Mouse (Mus musculus): ENCODE data around the gene Zfp646. TPM values are rescaled to one million over a fixed set of nuclear protein-coding genes. Genes with fewer than 3 reads are reported as not detected.

Zfp646 gene
- polyA plus RNA-seq, 1 experiment from 2014 or later: 20.2 TPM

DNA sequence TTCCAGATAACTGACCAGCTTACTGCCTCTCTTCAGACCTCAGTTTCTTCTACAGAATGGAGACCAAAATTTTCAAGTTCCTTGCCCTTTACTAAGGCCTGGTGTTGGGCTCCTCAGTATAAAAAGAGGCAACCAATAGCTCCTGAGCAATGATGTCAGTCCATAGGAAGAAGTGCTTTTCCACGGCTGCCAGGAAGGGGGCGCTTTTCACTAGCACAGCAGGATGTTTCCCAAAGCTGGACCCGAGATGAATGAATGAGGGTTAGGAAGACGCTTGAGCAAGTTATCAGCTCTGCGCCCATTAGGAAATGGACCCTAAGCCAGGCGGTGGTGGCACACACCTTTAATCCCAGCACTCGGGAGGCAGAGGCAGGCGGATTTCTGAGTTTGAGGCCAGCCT lies 45.5 kb downstream of the Zfp646 start:
- H3K36me3 ChIP-seq (ENCODE audit: control insufficient read depth, insufficient read depth, low read length): peaks cover 62% of the 10 kb centered on the region
- no peak for ATAC-seq (ENCODE audit: low FRiP score, low TSS enrichment)

GRCm38 (mm10) chr7:127922451-127923275 lies 46.6 kb downstream of the Zfp646 start:
- Histone ChIP-seq H3K9ac (ENCODE audit: low read depth, low read length) (no peak overlapping the region), H3K36me3 (ENCODE audit: control insufficient read depth, insufficient read depth, low read length) (peaks cover 57% of the 10 kb centered on the region), H3K4me3 (ENCODE audit: low read length) (no peak overlapping the region), H3K4me1 (ENCODE audit: control insufficient read depth, insufficient read depth, low read length) (peaks cover 15% of the 10 kb centered on the region), H3K4me2 (replicated peaks; ENCODE audit: low read depth, low read length) (no peak overlapping the region), H3K27me3 (ENCODE audit: control insufficient read depth, insufficient read depth, low read length) (no peaks in the 10 kb centered on the region), H3K9me3 (ENCODE audit: control insufficient read depth, low read length) (no peaks in the 10 kb centered on the region), H3K27ac (ENCODE audit: low read depth, low read length) (no peak overlapping the region)
- no peak for ATAC-seq (ENCODE audit: low FRiP score, low TSS enrichment)
- WGBS: 88% methylated on average over 6 of the region's 6 CpGs

More for the DNA sequence above, 45.5 kb downstream of the Zfp646 start:
- no peak overlapping the region for H3K4me3 ChIP-seq (ENCODE audit: low read length)
- no peaks in the 10 kb centered on the region for H3K9me3 ChIP-seq (ENCODE audit: control insufficient read depth, low read length)
- 68% methylated on average over 8 of the region's 8 CpGs for WGBS
- H3K9ac ChIP-seq (ENCODE audit: low read depth, low read length): no peak overlapping the region
- no peak overlapping the region for H3K27ac ChIP-seq (ENCODE audit: low read depth, low read length)
- H3K27me3 ChIP-seq (ENCODE audit: control insufficient read depth, insufficient read depth, low read length): no peaks in the 10 kb centered on the region
- H3K4me1 ChIP-seq (ENCODE audit: control insufficient read depth, insufficient read depth, low read length): peaks cover 13% of the 10 kb centered on the region
- H3K4me2 ChIP-seq (replicated peaks; ENCODE audit: low read depth, low read length): no peak overlapping the region

DNA sequence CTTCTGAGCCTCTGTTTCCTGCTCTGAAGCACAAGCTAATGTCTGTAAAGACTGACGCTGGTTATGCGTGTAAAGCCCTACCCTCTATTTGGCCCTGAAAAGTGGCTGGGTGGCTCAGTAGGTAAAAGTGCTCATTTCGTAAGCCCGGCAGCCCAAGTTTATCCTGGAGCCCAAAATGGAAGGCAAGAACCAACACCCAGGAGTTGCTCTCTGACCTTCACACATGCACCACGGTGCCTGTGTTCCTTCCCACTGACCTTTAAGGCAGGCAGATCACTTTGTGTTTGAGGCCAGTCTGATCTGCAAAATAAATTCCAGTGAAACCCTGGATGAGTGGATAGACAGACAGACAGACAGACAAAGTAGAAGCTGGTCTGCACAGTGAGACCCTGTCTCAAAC lies 47.7 kb downstream of the Zfp646 start:
- no peak for ATAC-seq (ENCODE audit: low FRiP score, low TSS enrichment)
- no peak overlapping the region for H3K9ac ChIP-seq (ENCODE audit: low read depth, low read length)
- peaks cover 53% of the 10 kb centered on the region for H3K36me3 ChIP-seq (ENCODE audit: control insufficient read depth, insufficient read depth, low read length)
- WGBS: 82% methylated on average over 5 of the region's 5 CpGs
- no peak overlapping the region for H3K4me2 ChIP-seq (replicated peaks; ENCODE audit: low read depth, low read length)
- H3K4me3 ChIP-seq (ENCODE audit: low read length): no peak overlapping the region
- H3K4me1 ChIP-seq (ENCODE audit: control insufficient read depth, insufficient read depth, low read length): peaks cover 15% of the 10 kb centered on the region
- H3K9me3 ChIP-seq (ENCODE audit: control insufficient read depth, low read length): no peaks in the 10 kb centered on the region
- H3K27ac ChIP-seq (ENCODE audit: low read depth, low read length): no peak overlapping the region
- no peaks in the 10 kb centered on the region for H3K27me3 ChIP-seq (ENCODE audit: control insufficient read depth, insufficient read depth, low read length)

GRCm38 (mm10) chr7:127925252-127925651 lies 49.2 kb downstream of the Zfp646 start:
- Histone ChIP-seq H3K36me3 (ENCODE audit: control insufficient read depth, insufficient read depth, low read length) (peaks cover 53% of the 10 kb centered on the region), H3K4me1 (ENCODE audit: control insufficient read depth, insufficient read depth, low read length) (peaks cover 18% of the 10 kb centered on the region), H3K9ac (ENCODE audit: low read depth, low read length) (no peak overlapping the region), H3K27me3 (ENCODE audit: control insufficient read depth, insufficient read depth, low read length) (no peaks in the 10 kb centered on the region), H3K4me3 (ENCODE audit: low read length) (no peak overlapping the region), H3K9me3 (ENCODE audit: control insufficient read depth, low read length) (no peaks in the 10 kb centered on the region), H3K4me2 (replicated peaks; ENCODE audit: low read depth, low read length) (no peak overlapping the region), H3K27ac (ENCODE audit: low read depth, low read length) (peak overlapping the region; percentile 94)
- peak; percentile 81; the same call in 1 of the 2 replicates for ATAC-seq (ENCODE audit: low FRiP score, low TSS enrichment)
- WGBS: 48% methylated on average over 5 of the region's 5 CpGs

DNA sequence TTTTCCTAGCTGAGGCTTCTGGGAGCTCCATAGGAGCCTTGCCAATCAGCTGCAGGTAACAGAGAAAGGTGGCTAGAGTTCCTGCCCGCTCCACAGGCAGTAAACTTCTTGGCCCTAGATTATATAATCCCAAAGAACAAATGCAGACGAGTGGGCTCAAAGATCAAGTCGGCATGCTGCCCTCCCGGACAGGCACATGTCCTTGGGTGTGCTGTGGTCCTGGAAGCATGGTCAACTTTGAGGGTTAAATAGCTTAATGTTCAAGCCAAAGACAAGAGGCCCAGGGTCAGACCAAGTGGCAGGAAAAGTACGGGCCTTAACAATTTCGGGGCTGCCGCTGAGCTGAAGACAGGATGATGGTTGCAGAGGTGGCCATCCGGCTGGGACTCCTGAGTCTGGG lies 50.0 kb downstream of the Zfp646 start:
- Histone ChIP-seq H3K4me2 (replicated peaks; ENCODE audit: low read depth, low read length) (no peak overlapping the region), H3K36me3 (ENCODE audit: control insufficient read depth, insufficient read depth, low read length) (peaks cover 44% of the 10 kb centered on the region), H3K27ac (ENCODE audit: low read depth, low read length) (peak overlapping the region; percentile 94), H3K9me3 (ENCODE audit: control insufficient read depth, low read length) (no peaks in the 10 kb centered on the region), H3K9ac (ENCODE audit: low read depth, low read length) (peak overlapping the region; percentile 19; the same call in 1 of the 2 replicates), H3K4me3 (ENCODE audit: low read length) (no peak overlapping the region), H3K4me1 (ENCODE audit: control insufficient read depth, insufficient read depth, low read length) (peaks cover 18% of the 10 kb centered on the region), H3K27me3 (ENCODE audit: control insufficient read depth, insufficient read depth, low read length) (no peaks in the 10 kb centered on the region)
- 79% methylated on average over 8 of the region's 8 CpGs for WGBS
- no peak for ATAC-seq (ENCODE audit: low FRiP score, low TSS enrichment)

DNA sequence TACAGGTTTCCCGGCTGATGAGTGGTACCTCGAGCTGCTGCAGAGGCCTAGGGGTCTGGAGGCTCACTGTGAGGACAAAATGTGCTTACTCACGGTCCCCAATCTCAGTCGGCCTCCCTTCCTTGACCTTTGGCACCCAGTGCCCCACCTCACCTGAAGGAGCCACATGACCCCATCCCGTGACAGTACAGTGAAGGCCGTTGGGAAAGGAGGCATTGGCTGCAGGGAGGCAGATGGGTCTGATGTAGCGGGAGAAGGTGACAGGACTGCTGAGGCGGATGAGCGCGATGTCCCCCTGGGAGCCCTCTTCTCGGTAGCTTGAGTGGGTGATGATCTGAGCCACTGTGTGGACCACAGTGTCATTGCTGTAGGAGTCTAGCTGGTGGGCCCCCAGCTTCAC lies 50.8 kb downstream of the Zfp646 start:
- Histone ChIP-seq H3K27ac (ENCODE audit: low read depth, low read length) (peak overlapping the region; percentile 94; the same call in 1 of the 2 replicates), H3K9me3 (ENCODE audit: control insufficient read depth, low read length) (no peaks in the 10 kb centered on the region), H3K4me3 (ENCODE audit: low read length) (no peak overlapping the region), H3K4me2 (replicated peaks; ENCODE audit: low read depth, low read length) (no peak overlapping the region), H3K27me3 (ENCODE audit: control insufficient read depth, insufficient read depth, low read length) (no peaks in the 10 kb centered on the region), H3K9ac (ENCODE audit: low read depth, low read length) (no peak overlapping the region), H3K36me3 (ENCODE audit: control insufficient read depth, insufficient read depth, low read length) (peaks cover 44% of the 10 kb centered on the region), H3K4me1 (ENCODE audit: control insufficient read depth, insufficient read depth, low read length) (peaks cover 24% of the 10 kb centered on the region)
- no peak for ATAC-seq (ENCODE audit: low FRiP score, low TSS enrichment)
- whole genome bisulfite sequencing: 86% methylated on average over 11 of the region's 11 CpGs

DNA sequence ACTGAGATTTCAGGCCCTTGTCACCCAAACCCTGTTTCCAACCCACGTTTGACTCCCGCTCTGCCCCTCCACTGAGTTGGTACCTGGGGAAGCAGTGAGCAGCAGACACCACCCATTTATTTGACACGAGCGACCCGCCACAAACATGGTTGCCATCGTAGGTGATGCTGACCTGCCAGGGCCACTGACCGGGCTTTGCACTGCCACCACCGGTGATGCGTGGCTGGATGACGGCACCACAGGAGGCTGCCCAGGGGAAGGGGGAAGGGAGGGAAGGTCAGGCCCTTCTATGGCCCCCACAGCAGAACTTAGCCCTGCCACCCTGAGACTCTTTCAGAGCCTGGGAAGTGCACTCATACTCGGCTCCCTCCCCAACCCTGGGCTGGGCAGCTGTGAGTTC lies 51.7 kb downstream of the Zfp646 start:
- no peaks in the 10 kb centered on the region for H3K9me3 ChIP-seq (ENCODE audit: control insufficient read depth, low read length)
- H3K4me3 ChIP-seq (ENCODE audit: low read length): peak overlapping the region; percentile 49; the same call in 1 of the 2 replicates
- H3K27ac ChIP-seq (ENCODE audit: low read depth, low read length): no peak overlapping the region
- peak overlapping the region; percentile 49; the same call in 1 of the 2 replicates for H3K4me2 ChIP-seq (replicated peaks; ENCODE audit: low read depth, low read length)
- H3K36me3 ChIP-seq (ENCODE audit: control insufficient read depth, insufficient read depth, low read length): peaks cover 36% of the 10 kb centered on the region
- no peak for ATAC-seq (ENCODE audit: low FRiP score, low TSS enrichment)
- H3K27me3 ChIP-seq (ENCODE audit: control insufficient read depth, insufficient read depth, low read length): no peaks in the 10 kb centered on the region
- peaks cover 32% of the 10 kb centered on the region for H3K4me1 ChIP-seq (ENCODE audit: control insufficient read depth, insufficient read depth, low read length)
- no peak overlapping the region for H3K9ac ChIP-seq (ENCODE audit: low read depth, low read length)
- WGBS: 76% methylated on average over 10 of the region's 11 CpGs

- no peak overlapping the region for H3K27ac ChIP-seq (ENCODE audit: low read depth, low read length)
- WGBS: 45% methylated on average over 5 of the region's 5 CpGs
- H3K4me1 ChIP-seq (ENCODE audit: control insufficient read depth, insufficient read depth, low read length): peaks cover 35% of the 10 kb centered on the region
- no peaks in the 10 kb centered on the region for H3K9me3 ChIP-seq (ENCODE audit: control insufficient read depth, low read length)
- no peaks in the 10 kb centered on the region for H3K27me3 ChIP-seq (ENCODE audit: control insufficient read depth, insufficient read depth, low read length)
- H3K9ac ChIP-seq (ENCODE audit: low read depth, low read length): peak overlapping the region; percentile 64; the same call in 1 of the 2 replicates
- peak overlapping the region; percentile 49 for H3K4me2 ChIP-seq (replicated peaks; ENCODE audit: low read depth, low read length)
- ATAC-seq (ENCODE audit: low FRiP score, low TSS enrichment): no peak
- peak overlapping the region; percentile 49 for H3K4me3 ChIP-seq (ENCODE audit: low read length)
- peaks cover 28% of the 10 kb centered on the region for H3K36me3 ChIP-seq (ENCODE audit: control insufficient read depth, insufficient read depth, low read length)
Observed at GRCm38 (mm10) chr7:127928596-127928995, 52.6 kb downstream of the Zfp646 start.

- no peaks in the 10 kb centered on the region for H3K9me3 ChIP-seq (ENCODE audit: control insufficient read depth, low read length)
- peak within 1 kb of the TSS; percentile 49 for H3K4me3 ChIP-seq (ENCODE audit: low read length)
- peak within 1 kb of the TSS; percentile 64 for H3K9ac ChIP-seq (ENCODE audit: low read depth, low read length)
- no peak for ATAC-seq (ENCODE audit: low FRiP score, low TSS enrichment)
- H3K27ac ChIP-seq (ENCODE audit: low read depth, low read length): peak within 1 kb of the TSS; percentile 76; the same call in 1 of the 2 replicates
- peaks cover 17% of the 10 kb centered on the region for H3K36me3 ChIP-seq (ENCODE audit: control insufficient read depth, insufficient read depth, low read length)
- H3K27me3 ChIP-seq (ENCODE audit: control insufficient read depth, insufficient read depth, low read length): no peaks in the 10 kb centered on the region
- peaks cover 36% of the 10 kb centered on the region for H3K4me1 ChIP-seq (ENCODE audit: control insufficient read depth, insufficient read depth, low read length)
- WGBS: 9% methylated on average over 6 of the region's 6 CpGs
- H3K4me2 ChIP-seq (replicated peaks; ENCODE audit: low read depth, low read length): peak within 1 kb of the TSS; percentile 49
Observed at GRCm38 (mm10) chr7:127929923-127930322, 53.9 kb downstream of the Zfp646 start, which contains the start of gene Prss8. Prss8 (minus strand) TSS chr7:127930104.
